Mouse (Mus musculus) intestine, postnatal 0 days (tissue): Measurements from ENCODE around the gene D10Wsu102e. TPM values are rescaled to one million over a fixed set of nuclear protein-coding genes. Genes with fewer than 3 reads are reported as not detected.
A peak's percentile ranks its signal among the peaks of the same experiment; 100 is the strongest.

Experiments
- ATAC-seq: fragments of 200-750 bp; cut with Nextera tagmentation; 2 replicates; pipeline ENCODE4 v1.8.0; 2017; ENCODE audit warnings: mild to moderate bottlenecking, moderate TSS enrichment, moderate library complexity
- H3K27ac ChIP-seq: fragments of 300-500 bp; sonication (generic); 2 replicates; pipeline ENCODE4 v1.5.1; 2014; ENCODE audit warnings: mild to moderate bottlenecking, low read depth, low read length, moderate library complexity
- H3K27me3 ChIP-seq: fragments of 300-500 bp; sonication (generic); replicated peaks from 2 replicates; pipeline ENCODE4 v1.6.1; 2014; ENCODE audit warnings: low read length, mixed read lengths; ENCODE audit not compliant: control insufficient read depth, insufficient read depth
- H3K36me3 ChIP-seq: fragments of 300-500 bp; sonication (generic); 2 replicates; pipeline ENCODE4 v1.6.1; 2014; ENCODE audit warnings: mild to moderate bottlenecking, moderate library complexity; ENCODE audit not compliant: control insufficient read depth, insufficient read depth
- H3K4me1 ChIP-seq: fragments of 300-500 bp; sonication (generic); replicated peaks from 2 replicates; pipeline ENCODE4 v1.6.1; 2014; ENCODE audit warnings: antibody characterized with exemption, low read length, mixed read lengths; ENCODE audit not compliant: control insufficient read depth, insufficient read depth
- H3K4me2 ChIP-seq: fragments of 300-500 bp; sonication (generic); replicated peaks from 2 replicates; pipeline ENCODE4 v1.6.1; 2014; ENCODE audit warnings: low read depth, mild to moderate bottlenecking, moderate library complexity
- H3K4me3 ChIP-seq: fragments of 300-500 bp; sonication (generic); 2 replicates; pipeline ENCODE4 v1.5.1; 2014; ENCODE audit warnings: low read depth, low read length
- H3K9ac ChIP-seq: fragments of 300-500 bp; sonication (generic); 2 replicates; pipeline ENCODE4 v1.6.1; 2014; ENCODE audit warnings: mild to moderate bottlenecking, low read depth, low read length
- H3K9me3 ChIP-seq: fragments of 300-500 bp; sonication (generic); 2 replicates; pipeline ENCODE4 v1.6.1; 2016; ENCODE audit warnings: mixed run types; ENCODE audit not compliant: control insufficient read depth
- CTCF ChIP-seq: sonication (generic); IDR thresholded peaks from 2 replicates; pipeline ENCODE4 v1.5.1; 2016; ENCODE audit warnings: low read depth, mild to moderate bottlenecking, control low read depth, antibody characterized with exemption, moderate library complexity
- WGBS: fragments of 180-500 bp; shearing (Covaris S2); extraction: QIAGEN DNeasy Blood & Tissue Kit; methylation state at CpG from one replicate; pipeline ENCODE4 v1.1.7; 2014; 5-methylcytosine and 5-hydroxymethylcytosine counted together
- polyA plus RNA-seq: library from polyadenylated mRNA; unstranded; fragments of >200 nt; fragmentation: Nextera tagmentation; extraction: Ambion mirVana; gene quantifications from 2 replicates; pipeline ENCODE4 v1.2.1, GENCODE M21; 2015

Gene D10Wsu102e
- polyA plus RNA-seq, 1 experiment from 2014 or later: 0.17 TPM

DNA sequence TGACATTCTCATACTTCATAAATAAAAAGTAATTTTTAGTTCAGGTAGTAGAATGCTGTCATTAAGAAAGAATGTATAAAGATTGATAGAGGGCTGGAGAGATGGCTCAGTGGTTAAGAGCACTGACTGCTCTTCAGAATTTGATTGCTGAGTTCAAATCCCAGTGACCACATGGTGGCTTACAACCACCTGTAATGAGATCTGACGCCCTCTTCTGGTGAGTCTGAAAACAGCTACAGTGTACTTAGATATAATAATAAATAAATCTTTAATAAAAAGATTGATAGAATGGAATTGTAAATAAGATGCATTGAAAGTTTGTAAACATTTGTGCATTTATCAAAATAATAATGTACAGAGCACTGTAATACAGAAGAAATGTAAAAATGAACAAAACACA is 176.4 kb downstream of the D10Wsu102e start:
- Histone ChIP-seq H3K36me3 (no peaks in the 10 kb centered on the region), H3K4me3 (no peak overlapping the region), H3K27ac (no peak overlapping the region), H3K9me3 (no peaks in the 10 kb centered on the region), H3K4me2 (no peak overlapping the region), H3K27me3 (no peaks in the 10 kb centered on the region), H3K4me1 (0 out of 2 replicates have a peak, but pooled peaks cover 4% of the 10 kb centered on the region), H3K9ac (no peak overlapping the region)
- no peak for ATAC-seq
- 9% methylated on average over 1 of the region's 1 CpGs for WGBS
- TF ChIP-seq CTCF: peak; percentile 30; the same call in 1 of the 2 replicates

Other genes with a start within 250 kb of the D10Wsu102e start
- gene Slc41a2, start 22.3 kb upstream of the D10Wsu102e start, polyA plus RNA-seq: 1.6 and 1.9 TPM in 2 replicates
- gene Aldh1l2, start 173.9 kb downstream of the D10Wsu102e start, polyA plus RNA-seq: 0.59 and 0.60 TPM in 2 replicates
- 32.3 and 38.6 TPM in 2 replicates for gene Washc4, start 183.5 kb downstream of the D10Wsu102e start, polyA plus RNA-seq